Mouse (Mus musculus): ENCODE data around the gene Gpr155.
A peak's percentile ranks its signal among the peaks of the same experiment; 100 is the strongest.

Gene Gpr155

GRCm38 (mm10) chr2:73386356-73387046, at the start of gene Gpr155:
Gpr155 (minus strand) TSS chr2:73386572.
- peak; percentile 100 for DNase-seq

DNA sequence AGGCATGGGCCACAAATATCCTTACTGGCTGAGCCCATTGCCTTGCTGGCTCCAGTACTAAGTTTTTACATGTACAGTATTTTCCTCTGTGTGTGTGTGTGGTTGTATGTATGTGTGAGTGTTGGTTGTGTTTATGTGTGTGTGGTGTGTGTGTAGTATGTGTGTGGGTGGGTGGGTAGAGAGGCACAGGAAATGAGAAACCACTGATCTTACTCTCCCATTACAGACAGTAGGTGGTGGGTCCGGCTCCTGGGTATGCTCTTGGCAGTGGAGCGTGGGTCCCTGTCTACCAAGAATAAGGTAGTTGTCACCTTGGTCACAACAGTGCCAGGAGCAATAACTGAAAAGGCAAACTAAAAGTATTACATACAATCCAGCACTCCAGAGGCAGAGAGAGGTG, 49.5 kb upstream of the Gpr155 start:
- DNase-seq, result no peak

DNA sequence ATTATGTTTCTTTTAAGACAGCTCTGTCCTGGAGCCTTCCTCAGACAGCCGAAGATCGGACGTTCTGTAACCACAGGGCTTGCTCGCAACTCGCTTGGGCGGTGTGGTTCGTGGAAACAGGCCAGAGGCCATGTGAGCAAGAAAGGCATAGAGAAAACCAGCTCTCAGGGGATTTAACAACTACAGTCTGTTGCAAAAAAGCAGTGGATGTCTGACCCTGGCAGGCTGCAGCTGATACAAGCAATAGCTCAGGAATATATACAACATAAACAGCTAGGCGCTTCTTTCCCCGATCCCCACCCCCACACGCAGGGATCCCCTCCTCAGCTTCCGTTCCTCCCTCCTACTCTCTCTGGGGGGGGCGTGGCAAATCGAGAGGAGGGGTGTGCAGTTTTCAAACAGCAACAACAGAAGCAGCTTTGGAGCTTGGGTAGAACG, 45.6 kb upstream of the Gpr155 start:
- peak; percentile 47 for DNase-seq

- no peak for DNase-seq
Measured at GRCm38 (mm10) chr2:73428803-73429468, 42.6 kb upstream of the Gpr155 start.

DNA sequence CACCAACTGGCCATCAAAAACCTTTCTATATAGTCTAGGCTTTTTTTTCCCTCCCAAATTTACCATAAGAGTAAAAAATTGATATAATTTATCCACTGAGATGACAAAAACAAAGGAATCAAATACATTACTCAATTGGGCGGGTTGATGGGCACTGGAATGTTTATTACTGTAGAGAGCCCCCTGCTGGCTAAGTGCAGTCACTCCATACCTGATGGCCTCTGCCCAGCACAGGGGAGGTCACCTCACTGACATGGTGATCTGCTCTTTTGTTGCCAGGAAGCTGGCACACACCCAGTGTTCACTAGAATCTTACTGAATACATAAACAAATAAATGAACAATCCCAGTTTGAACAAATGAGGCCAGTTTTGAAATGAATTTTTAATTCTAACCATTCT, 40.9 kb upstream of the Gpr155 start:
- DNase-seq, result peak; percentile 61

- DNase-seq, result no peak
Measured at GRCm38 (mm10) chr2:73425822-73426221, 39.5 kb upstream of the Gpr155 start.

DNA sequence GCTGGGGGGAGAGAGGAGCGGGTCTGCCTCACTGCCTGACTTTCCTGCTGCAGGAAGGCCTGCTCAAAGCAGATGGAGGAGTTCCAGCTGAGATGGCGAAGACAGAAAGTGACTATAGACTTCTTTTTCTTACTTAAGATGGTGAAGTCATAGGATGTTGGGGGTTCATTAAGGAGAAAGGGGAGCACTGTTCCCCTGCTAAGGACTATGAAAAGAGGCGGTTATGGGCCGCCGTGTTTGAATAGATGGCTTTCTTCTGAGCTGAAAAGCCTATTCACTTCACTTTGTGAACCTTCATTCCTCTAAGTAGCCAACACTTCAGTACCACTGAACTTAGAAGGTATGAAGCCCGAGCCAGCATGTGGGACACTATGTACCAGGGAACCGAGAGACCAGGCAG, 33.4 kb upstream of the Gpr155 start:
- DNase-seq, result no peak

GRCm38 (mm10) chr2:73419285-73419684, 32.9 kb upstream of the Gpr155 start:
- peak; percentile 53 for DNase-seq

DNA sequence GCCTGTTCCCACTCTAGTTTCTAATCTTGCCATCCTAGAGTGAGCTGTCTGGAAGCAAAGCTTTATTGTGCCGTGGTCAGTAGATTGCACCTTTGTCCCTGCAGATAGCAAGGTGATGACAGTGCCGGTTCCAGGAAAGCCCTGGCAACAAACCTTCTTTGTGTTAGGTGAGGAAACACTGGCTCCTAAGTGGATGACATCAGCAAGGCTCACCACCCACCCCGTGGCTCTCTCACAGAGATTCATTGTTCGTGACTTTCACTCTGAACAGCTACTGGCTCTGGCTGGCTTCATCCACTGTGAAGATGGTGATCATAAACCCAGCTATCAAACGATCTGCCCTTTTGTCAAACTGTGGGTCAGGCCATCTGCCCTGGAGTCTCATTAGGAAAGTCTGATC, 29.5 kb upstream of the Gpr155 start:
- DNase-seq, result no peak

DNA sequence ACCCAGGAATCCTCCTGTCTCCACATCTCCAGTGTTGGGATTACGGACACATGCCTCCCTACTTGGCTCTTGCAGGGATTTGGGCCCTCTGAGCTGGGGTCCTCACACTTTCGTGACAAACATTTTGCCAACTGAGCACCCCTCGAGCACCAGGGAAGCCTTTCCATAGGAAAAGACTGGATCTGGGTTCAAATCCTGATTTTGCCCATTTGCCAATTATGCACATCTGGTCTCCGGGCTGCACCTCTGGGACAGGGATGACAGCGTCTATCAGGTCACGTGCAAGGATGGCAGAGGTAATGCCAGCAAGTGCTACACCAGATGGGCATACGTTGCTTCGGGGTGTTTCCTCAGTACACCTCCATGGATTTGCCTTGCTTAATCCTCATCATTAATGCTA, 23.7 kb upstream of the Gpr155 start:
- DNase-seq, result no peak

DNA sequence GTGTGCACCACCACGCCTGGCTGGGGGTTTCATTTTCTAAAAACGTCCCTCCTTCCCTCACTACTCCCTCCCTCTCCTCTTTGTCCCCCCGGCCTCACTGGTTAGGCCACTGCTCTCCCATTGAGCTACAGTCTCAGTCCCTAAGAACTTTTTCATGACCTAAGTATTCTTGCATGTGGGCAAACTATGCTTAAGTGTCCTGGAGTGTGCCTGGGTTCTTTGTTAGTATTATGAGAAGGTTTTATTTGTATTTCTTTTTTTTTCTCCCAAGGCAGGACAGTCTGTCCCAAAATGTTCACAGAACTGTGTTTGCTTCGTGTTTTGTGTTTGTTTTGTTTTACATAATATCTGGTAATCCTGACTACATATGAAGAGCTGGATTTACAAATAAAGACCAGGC, 21.3 kb upstream of the Gpr155 start:
- no peak for DNase-seq

DNA sequence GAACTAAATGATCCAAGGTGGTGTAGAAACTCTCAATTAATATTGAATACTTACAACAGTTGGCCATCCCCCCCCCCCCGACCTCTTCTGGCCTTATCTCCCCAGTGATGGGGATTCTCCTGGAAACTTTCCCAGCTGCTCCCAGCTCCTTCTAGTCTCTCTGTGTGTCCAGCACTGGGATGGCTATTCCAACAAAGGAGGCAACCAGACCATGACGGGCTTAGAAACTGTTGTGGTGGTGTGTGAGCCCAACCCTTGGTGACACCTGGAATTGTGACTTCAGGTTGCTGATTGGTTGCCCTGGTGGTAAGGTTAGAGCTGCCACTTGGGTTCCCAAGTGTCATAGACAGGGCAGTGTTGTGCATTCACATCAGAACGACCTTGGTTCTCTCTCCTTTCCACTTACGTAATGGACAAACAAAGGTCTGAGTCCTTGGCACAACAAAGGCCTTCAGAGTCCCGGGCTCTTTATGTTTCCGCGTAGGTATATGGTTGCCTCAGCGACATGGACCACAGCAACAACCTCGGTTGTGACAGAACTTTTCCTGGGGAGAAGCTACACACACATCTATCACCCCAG, 20.1 kb upstream of the Gpr155 start:
- DNase-seq, result no peak

GRCm38 (mm10) chr2:73404980-73405379, 18.6 kb upstream of the Gpr155 start:
- no peak for DNase-seq

- no peak for DNase-seq
Measured at GRCm38 (mm10) chr2:73404442-73404841, 18.1 kb upstream of the Gpr155 start.

DNA sequence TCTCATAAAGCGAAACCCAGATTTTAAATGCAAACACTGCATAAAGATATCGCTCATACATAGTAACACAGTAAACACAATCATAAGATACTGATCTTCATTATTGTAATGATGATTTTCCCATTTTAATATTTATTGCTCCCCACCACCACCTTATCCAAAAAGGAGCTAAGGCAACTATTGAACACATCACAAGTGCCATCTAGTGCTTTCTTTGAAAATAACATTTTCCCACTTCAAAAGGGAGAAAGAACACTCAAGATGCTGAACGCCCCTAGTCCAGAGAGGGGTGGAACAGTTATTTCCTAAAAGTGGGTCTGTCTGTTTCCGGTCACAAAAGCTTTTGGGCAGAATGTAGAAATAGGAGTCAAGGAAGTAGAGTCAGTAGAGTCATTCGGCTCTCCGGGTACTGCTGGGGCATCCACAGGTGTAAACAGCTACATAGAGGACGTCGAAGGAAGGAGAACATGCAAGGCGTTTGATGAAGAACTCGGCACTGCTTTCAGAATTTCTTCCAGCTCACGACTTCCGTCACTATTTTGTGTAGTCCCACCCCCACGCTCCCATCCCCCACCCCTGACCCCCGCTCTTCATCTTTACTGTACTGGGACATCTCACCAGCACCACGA, 17.1 kb upstream of the Gpr155 start:
- no peak for DNase-seq

GRCm38 (mm10) chr2:73401689-73402088, 15.3 kb upstream of the Gpr155 start:
- no peak for DNase-seq

- DNase-seq, result no peak
Measured at GRCm38 (mm10) chr2:73397476-73397875, 11.1 kb upstream of the Gpr155 start.

- DNase-seq, result no peak
Measured at GRCm38 (mm10) chr2:73396828-73397325, 10.5 kb upstream of the Gpr155 start.

DNA sequence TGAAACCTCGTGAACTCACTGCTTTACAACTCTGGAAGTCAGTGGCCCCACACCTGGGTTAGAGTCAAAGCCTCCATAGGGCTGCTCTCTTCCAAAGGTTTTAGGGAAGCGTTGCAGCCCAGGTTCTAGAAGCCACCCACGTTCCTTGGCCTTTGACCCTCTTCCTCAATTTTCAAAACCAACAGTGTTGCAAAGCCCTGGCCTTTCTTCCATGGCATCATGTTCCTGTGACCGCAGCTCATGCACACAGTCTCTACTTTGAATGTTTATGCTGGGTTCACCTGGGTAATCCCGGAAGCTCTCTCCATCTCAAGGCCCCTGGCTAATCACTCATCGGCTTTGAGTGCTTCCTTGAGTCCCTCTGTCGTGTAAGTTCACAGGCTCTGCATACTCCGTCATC, 9.1 kb upstream of the Gpr155 start:
- no peak for DNase-seq

- DNase-seq, result no peak
Measured at GRCm38 (mm10) chr2:73394476-73394875, 8.1 kb upstream of the Gpr155 start.

GRCm38 (mm10) chr2:73392772-73393171, 6.4 kb upstream of the Gpr155 start:
- DNase-seq, result no peak

DNA sequence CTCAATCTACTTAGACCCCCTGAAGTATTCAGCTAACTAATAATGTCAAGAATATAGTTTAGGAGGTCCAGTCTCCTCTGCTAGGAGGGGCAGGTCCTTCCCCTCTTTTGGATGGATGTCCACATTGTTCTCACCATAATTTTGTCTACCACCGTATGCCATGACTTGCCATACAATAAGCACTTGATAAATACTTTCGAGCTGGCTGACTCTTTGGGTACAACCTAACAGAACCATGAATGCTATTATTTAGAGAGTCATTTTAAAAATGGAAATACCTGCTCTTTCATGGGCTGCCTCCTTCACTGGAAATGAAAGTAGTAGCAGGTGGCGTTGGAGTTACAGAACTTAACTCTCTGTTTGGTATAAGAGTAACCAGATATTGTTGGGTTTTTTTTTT, 3.6 kb upstream of the Gpr155 start:
- DNase-seq, result no peak

DNA sequence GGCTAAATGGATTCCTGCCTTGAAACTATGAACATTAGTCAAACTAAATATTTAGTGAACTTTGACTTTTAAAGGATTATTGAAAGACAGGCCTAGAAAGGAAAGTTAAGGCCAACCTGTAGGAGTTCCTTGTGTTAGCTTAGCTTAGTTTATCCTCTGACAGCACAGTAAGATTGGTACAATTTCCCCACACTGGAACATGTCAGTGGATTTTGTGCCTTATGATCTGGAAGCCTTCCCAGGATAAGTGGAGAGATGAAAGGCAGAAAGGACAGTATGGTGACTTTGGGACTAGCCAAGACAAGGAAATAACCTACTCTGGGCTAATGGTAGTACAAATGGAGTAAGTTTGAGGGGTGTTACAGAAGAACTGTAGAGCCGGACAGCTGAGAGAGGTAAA, 1.4 kb upstream of the Gpr155 start:
- no peak for DNase-seq

Data from kidney, postnatal 10 days (tissue).